Mouse (Mus musculus): ENCODE measurements at regions not wholly inside any gene's neighbourhood (a gene's known extent, or its start where the extent isn't known, plus 50 kb on each side); places are given as distances from the start of the nearest gene placed in this dataset.

- no peak for TF ChIP-seq CTCF (IDR thresholded peaks at IDR 0.05; ENCODE audit: low read depth)
- TF ChIP-seq EP300 (IDR thresholded peaks at IDR 0.05; ENCODE audit: low read depth): no peak
Observed at GRCm38 (mm10) chr17:50408581-50408980, 100.6 kb upstream of the Plcl2 start.

Measured in liver, postnatal 0 days (tissue).